Mouse (Mus musculus) CH12.LX (cell line): ENCODE measurements at regions not wholly inside any gene's neighbourhood (a gene's known extent, or its start where the extent isn't known, plus 50 kb on each side); places are given as distances from the start of the nearest gene placed in this dataset.

Experiments
- CTCF ChIP-seq, 2 experiments: IDR thresholded peaks in 1 of 2; conservative IDR thresholded peaks in 1 of 2; 2 replicates each; pipeline ENCODE4 v1.5.1; 2011 to 2012; ENCODE audit warnings: low read depth in 2 of 2, low read length in 2 of 2, improper control_type of control experiment in 1 of 2, inconsistent platforms in 1 of 2, mild to moderate bottlenecking in 1 of 2, moderate library complexity in 1 of 2
- E2F4 ChIP-seq: IDR thresholded peaks from 2 replicates; pipeline ENCODE4 v1.6.1; 2011; ENCODE audit warnings: low read depth, low read length, improper control_type of control experiment; ENCODE audit not compliant: insufficient replicate concordance
- EP300 ChIP-seq: IDR thresholded peaks from 2 replicates; pipeline ENCODE4 v1.6.1; 2011; ENCODE audit warnings: low read length, improper control_type of control experiment
- JUN ChIP-seq: IDR thresholded peaks from 2 replicates; pipeline ENCODE4 v1.6.1; 2011; ENCODE audit warnings: low read depth, mild to moderate bottlenecking, low read length, improper control_type of control experiment, moderate library complexity; ENCODE audit not compliant: insufficient read depth
- MAX ChIP-seq: IDR thresholded peaks from 2 replicates; pipeline ENCODE4 v1.6.1; 2011; ENCODE audit warnings: low read length, improper control_type of control experiment
- MAZ ChIP-seq: IDR thresholded peaks from 2 replicates; pipeline ENCODE4 v1.6.1; 2012; ENCODE audit warnings: low read depth, mild to moderate bottlenecking, inconsistent platforms, low read length, improper control_type of control experiment, moderate library complexity
- MEF2A ChIP-seq: IDR thresholded peaks from 2 replicates; pipeline ENCODE4 v1.6.1; 2014; ENCODE audit warnings: low read depth, mild to moderate bottlenecking, inconsistent platforms, low read length, improper control_type of control experiment, borderline replicate concordance
- MXI1 ChIP-seq: IDR thresholded peaks from 2 replicates; pipeline ENCODE4 v1.6.1; 2011; ENCODE audit warnings: mild to moderate bottlenecking, low read depth, low read length, improper control_type of control experiment
- POLR2A ChIP-seq: IDR thresholded peaks from 2 replicates; pipeline ENCODE4 v1.6.1; 2011; ENCODE audit warnings: low read depth, mild to moderate bottlenecking, improper control_type of control experiment, low read length
- POLR2AphosphoS2 ChIP-seq: IDR thresholded peaks from 2 replicates; pipeline ENCODE4 v1.6.1; 2011; ENCODE audit warnings: low read depth, low read length, improper control_type of control experiment
- RCOR1 ChIP-seq: conservative IDR thresholded peaks from 2 replicates; pipeline ENCODE4 v1.6.1; 2012; ENCODE audit warnings: low read depth, mild to moderate bottlenecking, inconsistent platforms, low read length, improper control_type of control experiment
- SMC3 ChIP-seq: IDR thresholded peaks from 2 replicates; pipeline ENCODE4 v1.6.1; 2011; ENCODE audit warnings: low read depth, low read length, improper control_type of control experiment

- no peak for TF ChIP-seq SMC3
- TF ChIP-seq RCOR1: no peak
- no peak for TF ChIP-seq CTCF (conservative IDR thresholded peaks at IDR 0.05 in 1 of 2, IDR thresholded peaks at IDR 0.05 in 1 of 2; ENCODE audit: low read depth in 2 of 2, low read length in 2 of 2)
- no peak for TF ChIP-seq POLR2A
- no peak for TF ChIP-seq E2F4
- TF ChIP-seq POLR2AphosphoS2: no peak
- no peak for TF ChIP-seq MEF2A
- TF ChIP-seq MXI1: no peak
- TF ChIP-seq EP300: no peak
- no peak for TF ChIP-seq MAZ
- no peak for TF ChIP-seq MAX
- no peak for TF ChIP-seq JUN
Measured at GRCm38 (mm10) chr17:7642442-7642887, 184.6 kb downstream of the Fndc1 start.
